8 mouse cellular contexts compared by ENCODE assay signal in the genomic region with DNA sequence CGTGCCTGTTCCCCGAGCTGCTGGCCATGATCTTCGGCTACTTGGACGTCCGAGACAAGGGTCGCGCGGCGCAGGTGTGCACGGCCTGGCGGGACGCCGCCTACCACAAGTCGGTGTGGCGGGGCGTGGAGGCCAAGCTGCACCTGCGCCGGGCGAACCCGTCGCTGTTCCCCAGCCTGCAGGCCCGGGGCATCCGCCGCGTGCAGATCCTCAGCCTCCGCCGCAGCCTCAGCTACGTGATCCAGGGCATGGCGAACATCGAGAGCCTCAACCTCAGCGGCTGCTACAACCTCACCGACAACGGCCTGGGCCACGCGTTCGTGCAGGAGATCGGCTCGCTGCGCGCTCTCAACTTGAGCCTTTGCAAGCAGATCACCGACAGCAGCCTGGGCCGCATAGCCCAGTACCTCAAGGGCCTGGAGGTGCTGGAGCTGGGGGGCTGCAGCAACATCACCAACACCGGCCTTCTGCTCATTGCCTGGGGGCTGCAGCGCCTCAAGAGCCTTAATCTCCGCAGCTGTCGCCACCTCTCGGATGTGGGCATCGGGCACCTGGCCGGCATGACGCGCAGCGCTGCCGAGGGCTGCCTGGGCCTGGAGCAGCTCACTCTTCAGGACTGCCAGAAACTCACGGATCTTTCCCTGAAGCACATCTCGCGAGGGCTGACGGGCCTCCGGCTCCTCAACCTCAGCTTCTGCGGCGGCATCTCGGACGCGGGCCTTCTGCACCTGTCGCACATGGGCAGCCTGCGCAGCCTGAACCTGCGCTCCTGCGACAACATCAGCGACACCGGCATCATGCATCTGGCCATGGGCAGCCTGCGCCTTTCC. TPM values are rescaled to one million over a fixed set of nuclear protein-coding genes. Genes with fewer than 3 reads are reported as not detected.
DNase-seq lines count a peak whose midpoint lies in the region; ATAC-seq and TF ChIP-seq lines count a peak whose summit lies in the region.

No protein-coding gene starts in this region.

- peak; percentile 15 for ATAC-seq in heart, postnatal 0 days (ENCODE audit: insufficient read depth, low read depth)
- ATAC-seq in neural tube, embryonic 15.5 days (ENCODE audit: low FRiP score), result peak; percentile 18

- peaks cover 4 to 18% of the 10 kb centered on the region in 2 experiments; a peak in 3 of 4 replicates for H3K4me1 ChIP-seq in CH12.LX (ENCODE audit: control insufficient read depth in 1 of 2, insufficient read depth in 2 of 2)
- H3K4me1 ChIP-seq in bone marrow macrophage, adult 2 months (ENCODE audit: control insufficient read depth, insufficient read depth, low read length), result peaks cover 7% of the 10 kb centered on the region
- peaks cover 59% of the 10 kb centered on the region for H3K4me1 ChIP-seq in erythroblast, embryonic 14.5 days (ENCODE audit: control insufficient read depth)
- H3K4me1 ChIP-seq in heart, postnatal 0 days (ENCODE audit: control insufficient read depth, insufficient read depth), result peaks cover 23% of the 10 kb centered on the region
- H3K4me1 ChIP-seq in lung, adult 2 months (ENCODE audit: control insufficient read depth, insufficient read depth, low read length), result peaks cover 18% of the 10 kb centered on the region
- H3K4me1 ChIP-seq in neural tube, embryonic 15.5 days, result peaks cover 59% of the 10 kb centered on the region
- H3K4me1 ChIP-seq in thymus, adult 2 months (replicated peaks; ENCODE audit: control insufficient read depth, insufficient read depth, low read length), result peaks cover 14% of the 10 kb centered on the region

- peak overlapping the region; percentile 83 to 85 (median 84) for H3K4me3 ChIP-seq in CH12.LX (replicated peaks in 1 of 3; ENCODE audit: low read depth in 2 of 3, low read length in 2 of 3, poor library complexity in 1 of 3)
- H3K4me3 ChIP-seq in bone marrow macrophage, adult 2 months (ENCODE audit: insufficient read depth, low read length), result peak overlapping the region; percentile 69
- peak overlapping the region; percentile 78 for H3K4me3 ChIP-seq in erythroblast, embryonic 14.5 days (replicated peaks)
- H3K4me3 ChIP-seq in heart, postnatal 0 days (ENCODE audit: low read depth, low read length), result peak overlapping the region; percentile 96
- peak overlapping the region; percentile 83 for H3K4me3 ChIP-seq in lung, adult 2 months (replicated peaks; ENCODE audit: extremely low read depth, low read depth, low read length)
- H3K4me3 ChIP-seq in neural tube, embryonic 15.5 days (replicated peaks), result peak overlapping the region; percentile 52
- peak overlapping the region; percentile 84 for H3K4me3 ChIP-seq in thymus, adult 2 months (ENCODE audit: control insufficient read depth, insufficient read depth, low read length)

- H3K9me3 ChIP-seq in CH12.LX (replicated peaks; ENCODE audit: low read length), result no peaks in the 10 kb centered on the region
- no peaks in the 10 kb centered on the region for H3K9me3 ChIP-seq in erythroblast, embryonic 14.5 days (ENCODE audit: control insufficient read depth, low read length)
- no peaks in the 10 kb centered on the region for H3K9me3 ChIP-seq in heart, postnatal 0 days (replicated peaks; ENCODE audit: control insufficient read depth, low read length)
- H3K9me3 ChIP-seq in neural tube, embryonic 15.5 days (replicated peaks), result no peaks in the 10 kb centered on the region

- peak overlapping the region; percentile 66 for H3K27ac ChIP-seq in CH12.LX (ENCODE audit: insufficient read depth, low read depth)
- peak overlapping the region; percentile 68 for H3K27ac ChIP-seq in bone marrow macrophage, adult 2 months (ENCODE audit: insufficient read depth, low read depth, low read length)
- H3K27ac ChIP-seq in heart, postnatal 0 days (ENCODE audit: low read depth), result peak overlapping the region; percentile 100
- H3K27ac ChIP-seq in neural tube, embryonic 15.5 days (replicated peaks), result peak overlapping the region; percentile 100
- H3K27ac ChIP-seq in thymus, adult 2 months (ENCODE audit: control insufficient read depth, insufficient read depth, low read length), result peak overlapping the region; percentile 80

- peak overlapping the region; percentile 33 for H3K4me2 ChIP-seq in CH12.LX (ENCODE audit: insufficient read depth, low read depth, poor library complexity, severe bottlenecking)
- peak overlapping the region; percentile 91 for H3K4me2 ChIP-seq in heart, postnatal 0 days (ENCODE audit: low read depth, low read length)
- peak overlapping the region; percentile 94 for H3K4me2 ChIP-seq in neural tube, embryonic 15.5 days

- H3K9ac ChIP-seq in CH12.LX (ENCODE audit: insufficient read depth, low read depth), result peak overlapping the region; percentile 93
- peak overlapping the region; percentile 94 for H3K9ac ChIP-seq in heart, postnatal 0 days (replicated peaks; ENCODE audit: low read depth, low read length)
- peak overlapping the region; percentile 87 for H3K9ac ChIP-seq in neural tube, embryonic 15.5 days (replicated peaks)

- dilution Hi-C loops in CH12.LX (cut with MboI; ENCODE audit: extremely low pct_ligation_motif_present, extremely low pct_unique_long_range_greater_than_20kb, low sequenced_read_pairs), result no loop called here

- peaks cover 4 to 29% of the 10 kb centered on the region in 2 experiments for H3K36me3 ChIP-seq in CH12.LX (replicated peaks in 1 of 2; ENCODE audit: control insufficient read depth in 1 of 2, insufficient read depth in 1 of 2, low read length in 1 of 2)
- H3K36me3 ChIP-seq in erythroblast, embryonic 14.5 days (ENCODE audit: control insufficient read depth), result peaks cover 27% of the 10 kb centered on the region
- H3K36me3 ChIP-seq in heart, postnatal 0 days (replicated peaks; ENCODE audit: control insufficient read depth, insufficient read depth, low read length), result peaks cover 9% of the 10 kb centered on the region; the same call in 1 of the 2 replicates
- peaks cover 6% of the 10 kb centered on the region; the same call in 1 of the 2 replicates for H3K36me3 ChIP-seq in neural tube, embryonic 15.5 days
- H3K36me3 ChIP-seq in thymus, adult 2 months (ENCODE audit: control insufficient read depth, insufficient read depth, low read length), result peaks cover 12% of the 10 kb centered on the region; the same call in 1 of the 2 replicates

- peaks cover 26% of the 10 kb centered on the region for H3K79me2 ChIP-seq in CH12.LX (replicated peaks; ENCODE audit: control insufficient read depth, extremely low read depth, insufficient read depth, poor library complexity, severe bottlenecking)

- no peak for TF ChIP-seq EP300 in CH12.LX (IDR thresholded peaks at IDR 0.05; ENCODE audit: low read length)
- TF ChIP-seq EP300 in heart, postnatal 0 days (IDR thresholded peaks at IDR 0.05; ENCODE audit: low read depth), result no peak

- peak; percentile 66 for DNase-seq in CH12.LX (ENCODE audit: extremely low read depth)
- peak; percentile 65 for DNase-seq in heart, postnatal 0 days (ENCODE audit: low spot score)
- peak; percentile 58 to 79 for DNase-seq in kidney, postnatal 25 days
- peak; percentile 68 for DNase-seq in lung, adult 2 months
- DNase-seq in thymus, adult 2 months, result peak; percentile 71

- in situ Hi-C loops in CH12.LX (cut with MboI; ENCODE audit: low pct_ligation_motif_present, low pct_unique_long_range_greater_than_20kb, low sequenced_read_pairs), result loop anchor here (10.0 to 25.0 kb wide), 4 partner anchors 307 to 832 kb away; a partner anchor contains a TSS

- TF ChIP-seq POLR2A in CH12.LX (IDR thresholded peaks at IDR 0.05; ENCODE audit: low read depth, low read length), result peak; percentile 34; the same call in 1 of the 2 replicates
- no peak for TF ChIP-seq POLR2A in bone marrow macrophage, adult 2 months (IDR thresholded peaks at IDR 0.05; ENCODE audit: borderline replicate concordance, low read depth, low read length)
- peak; percentile 32; the same call in 1 of the 2 replicates for TF ChIP-seq POLR2A in lung, adult 2 months (IDR thresholded peaks at IDR 0.05; ENCODE audit: borderline replicate concordance, extremely low read depth, low read depth, low read length)
- no peak for TF ChIP-seq POLR2A in thymus, adult 2 months (IDR thresholded peaks at IDR 0.05; ENCODE audit: control insufficient read depth, extremely low read depth, insufficient read depth, low read length, poor library complexity)

- no peaks in the 10 kb centered on the region for H3K27me3 ChIP-seq in CH12.LX (replicated peaks)
- no peaks in the 10 kb centered on the region for H3K27me3 ChIP-seq in erythroblast, embryonic 14.5 days (ENCODE audit: control insufficient read depth)
- H3K27me3 ChIP-seq in heart, postnatal 0 days (ENCODE audit: control insufficient read depth, insufficient read depth, low read length), result no peaks in the 10 kb centered on the region
- H3K27me3 ChIP-seq in neural tube, embryonic 15.5 days (replicated peaks), result no peaks in the 10 kb centered on the region
- H3K27me3 ChIP-seq in thymus, adult 2 months (ENCODE audit: control insufficient read depth, insufficient read depth, low read length), result no peaks in the 10 kb centered on the region

- WGBS in heart, postnatal 0 days, result under 1% methylated on average over 70 of the region's 70 CpGs
- WGBS in lung, adult 2 months, result under 1% methylated on average over 70 of the region's 70 CpGs
- WGBS in neural tube, embryonic 15.5 days, result under 1% methylated on average over 70 of the region's 70 CpGs
- under 1% methylated on average over 70 of the region's 70 CpGs for WGBS in thymus, adult 2 months

- TF ChIP-seq RAD21 in CH12.LX (IDR thresholded peaks at IDR 0.05; ENCODE audit: low read depth, low read length), result no peak

- peak in 1 of 2 experiments; percentile 16; a peak in 1 of 4 replicates for TF ChIP-seq CTCF in CH12.LX (conservative IDR thresholded peaks at IDR 0.05 in 1 of 2, IDR thresholded peaks at IDR 0.05 in 1 of 2; ENCODE audit: low read depth in 2 of 2, low read length in 2 of 2)
- no peak for TF ChIP-seq CTCF in bone marrow macrophage, adult 2 months (IDR thresholded peaks at IDR 0.05; ENCODE audit: low read depth, low read length)
- no peak for TF ChIP-seq CTCF in heart, postnatal 0 days (IDR thresholded peaks at IDR 0.05; ENCODE audit: low read depth)
- no peak for TF ChIP-seq CTCF in lung, adult 2 months (IDR thresholded peaks at IDR 0.05; ENCODE audit: insufficient read depth, low read length)
- peak; percentile 17; the same call in 1 of the 2 replicates for TF ChIP-seq CTCF in thymus, adult 2 months (IDR thresholded peaks at IDR 0.05; ENCODE audit: borderline replicate concordance, control insufficient read depth, extremely low read depth, insufficient read depth, low read length, poor library complexity)

RNA-seq across cellular contexts. Expression of a gene that starts 0.6 kb away (rescaled TPM):
- total RNA-seq in CH12.LX (2012; rRNA removed), result 29.9 and 32.7 TPM in 2 replicates
- total RNA-seq in CH12.LX (2014; rRNA removed), result 27.8 and 30.3 TPM in 2 replicates
- 28.8 and 32.0 TPM in 2 replicates for polyA plus RNA-seq in CH12.LX (2012; ENCODE audit: insufficient read length, low read depth)
- polyA plus RNA-seq in bone marrow macrophage, adult 2 months (2012; ENCODE audit: insufficient read depth, insufficient read length, missing spikeins), result 30.7 and 34.3 TPM in 2 replicates
- 1.0 TPM in 2 replicates for polyA plus RNA-seq in erythroblast, embryonic 14.5 days (2012)
- 40.1 and 43.3 TPM in 2 replicates for total RNA-seq in heart, postnatal 0 days (2014; rRNA removed; ENCODE audit: low replicate concordance)
- 2.2 TPM in 2 replicates for polyA plus RNA-seq in heart, postnatal 0 days (2015; fragmentation: Nextera tagmentation; extraction: Ambion mirVana)
- polyA plus RNA-seq in lung, adult 2 months (2012; rRNA removed), result 77.7 and 84.9 TPM in 2 replicates
- 2.1 and 4.1 TPM in 2 replicates for polyA plus RNA-seq in neural tube, embryonic 15.5 days (2015; fragmentation: Nextera tagmentation; extraction: Ambion mirVana)
- 355 and 394 TPM in 2 replicates for polyA plus RNA-seq in thymus, adult 2 months (2012; rRNA removed)

Comparison
In these comparisons a context has a peak if more than half of its experiments do, and no peak if none do; other contexts are left out.
1. Peak in every context shown above with its lines: DNase-seq, ATAC-seq, H3K4me3 ChIP-seq and H3K27ac ChIP-seq.
2. H3K4me2 ChIP-seq: peak in every context shown above with its lines; median percentile 94 in neural tube, embryonic 15.5 days; 91 in heart, postnatal 0 days; 33 in CH12.LX.
3. POLR2A ChIP-seq: peak in CH12.LX (single experiment) and lung, adult 2 months (single experiment); none in bone marrow macrophage, adult 2 months (single experiment) and thymus, adult 2 months (single experiment).